Mouse (Mus musculus) T-helper 1 cell (primary cell): ENCODE measurements around the gene Trim43c.
"Not testable (repeated sequence)": the region's sequence is repeated elsewhere in the genome, so short reads cannot be mapped to it uniquely, and the experiment has no call there.

Source experiments
- in situ Hi-C: fragments of 300-600 bp; cut with MboI, MseI; formaldehyde crosslinking; loops from one replicate; pipeline ENCODE4 v1.15.1; 2025; ENCODE audit warnings: high pct_unique_total_duplicates

Gene Trim43c

DNA sequence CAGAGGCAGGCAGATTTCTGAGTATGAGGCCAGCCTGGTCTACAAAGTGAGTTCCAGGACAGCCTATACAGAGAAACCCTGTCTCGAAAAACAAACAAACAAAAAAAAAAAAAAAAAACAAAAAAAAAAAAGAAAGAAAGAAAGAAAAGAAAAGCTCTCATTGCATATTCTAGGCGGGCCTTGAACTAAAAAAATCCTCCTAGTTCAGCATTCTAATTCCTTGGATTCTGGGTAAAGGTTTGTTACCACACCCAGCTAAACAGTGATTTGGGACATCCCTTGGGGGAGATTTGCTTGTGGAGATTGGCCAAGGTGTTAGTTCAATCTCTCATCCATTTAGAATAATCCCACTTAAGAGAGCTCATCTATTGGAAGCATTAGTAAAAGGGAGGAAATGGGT is at the start of gene Trim43c:
Gene Trim43c (plus strand): TSS at position 301 of the 400 bp plus-strand sequence.
- in situ Hi-C loops: loop anchor here (5.0 kb wide), 1 partner anchor 262 kb away; no protein-coding TSS in a partner anchor

DNA sequence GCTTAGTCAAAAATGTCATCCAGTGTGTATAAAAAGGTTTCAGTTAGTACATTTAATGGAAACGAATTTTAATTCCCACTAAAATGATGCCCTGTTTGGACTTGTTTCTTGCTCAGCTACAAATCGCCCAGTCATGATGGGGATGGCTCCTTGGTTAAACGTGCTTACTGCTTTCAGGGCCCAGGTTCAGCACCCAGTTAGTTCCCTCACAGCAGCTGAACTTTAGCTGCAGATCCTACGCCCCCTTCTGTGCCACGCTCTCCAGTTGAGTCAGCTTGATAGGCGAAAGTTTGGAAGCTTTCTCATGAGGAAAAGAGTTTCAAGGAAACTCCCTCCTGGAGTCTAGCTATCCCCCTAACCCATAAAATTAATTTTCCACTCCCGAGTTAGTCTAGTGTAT is 14.1 kb downstream of the Trim43c start:
- in situ Hi-C loops: loop anchor here (5.0 kb wide), 1 partner anchor 261 kb away; no protein-coding TSS in a partner anchor

DNA sequence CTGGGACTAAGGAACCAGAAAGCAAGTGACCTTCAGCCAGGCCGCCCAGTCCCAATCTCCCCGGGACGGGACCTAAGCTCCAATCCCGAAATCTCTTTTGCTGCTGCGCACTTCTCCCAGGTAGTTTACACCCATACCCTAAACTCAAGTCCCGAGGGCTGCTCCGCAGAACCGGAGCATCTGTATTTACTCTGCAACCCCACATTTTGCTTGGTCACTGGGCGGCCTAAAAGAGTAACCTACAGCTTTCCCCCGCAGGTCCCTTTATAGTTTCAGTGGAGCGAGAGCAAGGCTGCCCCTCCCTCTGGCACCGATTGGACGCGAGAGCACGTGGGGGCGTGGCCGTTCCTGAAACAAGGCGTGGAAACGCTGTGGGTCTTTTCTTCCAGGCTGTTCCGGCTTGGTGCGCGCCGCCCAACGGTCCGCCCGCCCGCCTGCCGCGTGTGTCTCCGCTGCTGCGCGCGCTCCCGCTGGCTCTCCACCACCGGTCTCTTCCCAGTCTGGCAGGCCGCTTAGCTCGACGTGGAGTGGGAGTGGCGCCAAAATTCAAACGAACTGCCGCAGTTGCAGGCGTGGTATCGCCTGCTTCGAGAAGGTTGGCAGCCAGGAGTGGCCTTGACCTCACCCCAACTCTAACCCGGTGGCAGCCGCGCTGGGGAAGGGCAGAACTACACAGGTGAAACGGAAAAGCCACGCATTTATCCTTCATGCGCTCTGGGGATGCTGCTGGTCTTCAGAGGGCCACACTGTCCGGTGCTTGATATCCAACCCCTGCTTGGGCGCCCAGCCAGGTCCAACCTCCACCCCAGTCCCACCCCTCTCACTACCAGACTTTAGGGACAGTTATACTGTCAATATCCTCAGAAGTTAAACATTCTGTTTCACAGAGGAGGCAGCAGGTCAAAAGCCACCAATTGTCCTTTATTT is 19.9 kb downstream of the Trim43c start:
- in situ Hi-C loops: not testable (repeated sequence)
